Mouse (Mus musculus): ENCODE measurements around the gene Polg2. TPM values are rescaled to one million over a fixed set of nuclear protein-coding genes. Genes with fewer than 3 reads are reported as not detected.
"Not testable (repeated sequence)": the region's sequence is repeated elsewhere in the genome, so short reads cannot be mapped to it uniquely, and the experiment has no call there.

Gene Polg2
- total RNA-seq, 1 experiment from 2014 or later = 16.0 TPM

DNA sequence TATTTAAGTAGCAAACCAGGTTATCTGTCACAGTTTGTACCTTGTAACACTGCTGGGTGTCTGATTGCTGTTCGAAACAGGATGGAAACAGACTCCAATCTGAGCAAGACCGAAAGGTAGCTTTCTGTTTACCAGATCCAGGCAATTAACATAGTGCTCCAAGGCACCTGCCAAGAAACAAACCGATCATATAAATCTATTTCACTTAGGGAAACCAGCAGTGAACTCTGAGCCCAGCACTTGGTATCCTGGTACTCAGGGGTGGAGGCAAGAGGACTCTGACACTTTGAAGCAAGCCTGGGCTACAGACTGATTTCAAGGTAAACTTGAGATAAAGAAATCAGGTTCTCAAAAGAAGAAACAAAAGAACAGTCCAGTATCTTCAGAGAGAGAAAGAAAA lies 1.9 kb downstream of the Polg2 start:
- no peak for ATAC-seq (replicated peaks in 1 of 2; ENCODE audit: insufficient read depth in 1 of 2, low FRiP score in 2 of 2, low TSS enrichment in 1 of 2, low read depth in 1 of 2, poor library complexity in 2 of 2, severe bottlenecking in 2 of 2)

DNA sequence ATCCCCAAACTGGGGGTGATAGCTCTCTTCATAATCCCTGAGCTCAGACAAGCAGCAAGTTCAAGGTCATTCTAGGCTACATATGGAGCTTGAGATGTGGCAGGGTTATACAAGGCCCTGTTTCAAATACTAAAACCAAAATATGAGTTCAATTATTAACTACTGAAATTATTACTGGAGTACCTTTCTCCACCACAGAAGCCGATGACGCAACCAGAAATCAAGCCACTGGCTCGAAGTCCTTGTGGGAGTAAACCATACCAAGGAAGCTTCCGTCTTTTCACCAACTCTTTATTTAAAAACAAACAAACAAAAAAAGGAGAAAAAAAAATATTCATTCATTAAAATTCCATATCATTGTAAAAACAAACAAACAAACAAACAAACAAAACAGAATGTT lies 2.4 kb downstream of the Polg2 start:
- no peak for ATAC-seq (replicated peaks in 1 of 2; ENCODE audit: insufficient read depth in 1 of 2, low FRiP score in 2 of 2, low TSS enrichment in 1 of 2, low read depth in 1 of 2, poor library complexity in 2 of 2, severe bottlenecking in 2 of 2)

DNA sequence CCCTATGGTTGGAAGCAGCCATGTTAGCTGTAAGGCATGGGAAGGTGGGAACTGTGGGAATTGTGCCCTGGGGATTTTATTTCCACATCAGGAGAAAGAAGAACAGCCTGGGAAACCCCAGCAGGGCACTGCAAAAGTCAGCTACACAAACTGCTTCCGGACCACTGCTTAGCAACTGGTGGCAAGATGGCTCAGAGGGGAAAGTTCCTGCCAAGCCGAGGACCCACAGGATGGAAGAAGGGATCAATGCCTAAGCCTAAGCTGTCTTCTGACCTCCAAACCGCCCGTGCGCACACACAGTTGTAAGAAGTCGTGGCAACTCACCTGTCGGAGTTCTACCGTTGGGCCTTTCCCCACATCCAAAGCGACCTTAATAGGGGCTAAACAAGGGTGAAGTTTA lies 6.3 kb downstream of the Polg2 start:
- no peak for ATAC-seq (replicated peaks in 1 of 2; ENCODE audit: insufficient read depth in 1 of 2, low FRiP score in 2 of 2, low TSS enrichment in 1 of 2, low read depth in 1 of 2, poor library complexity in 2 of 2, severe bottlenecking in 2 of 2)

GRCm38 (mm10) chr11:106770195-106770974 lies 9.0 kb downstream of the Polg2 start:
- ATAC-seq (replicated peaks in 1 of 2; ENCODE audit: insufficient read depth in 1 of 2, low FRiP score in 2 of 2, low TSS enrichment in 1 of 2, low read depth in 1 of 2, poor library complexity in 2 of 2, severe bottlenecking in 2 of 2) = peak; percentile 37 to 46; a peak in 1 of 4 replicates

GRCm38 (mm10) chr11:106767516-106767915 lies 11.8 kb downstream of the Polg2 start:
- no peak for ATAC-seq (replicated peaks in 1 of 2; ENCODE audit: insufficient read depth in 1 of 2, low FRiP score in 2 of 2, low TSS enrichment in 1 of 2, low read depth in 1 of 2, poor library complexity in 2 of 2, severe bottlenecking in 2 of 2)

DNA sequence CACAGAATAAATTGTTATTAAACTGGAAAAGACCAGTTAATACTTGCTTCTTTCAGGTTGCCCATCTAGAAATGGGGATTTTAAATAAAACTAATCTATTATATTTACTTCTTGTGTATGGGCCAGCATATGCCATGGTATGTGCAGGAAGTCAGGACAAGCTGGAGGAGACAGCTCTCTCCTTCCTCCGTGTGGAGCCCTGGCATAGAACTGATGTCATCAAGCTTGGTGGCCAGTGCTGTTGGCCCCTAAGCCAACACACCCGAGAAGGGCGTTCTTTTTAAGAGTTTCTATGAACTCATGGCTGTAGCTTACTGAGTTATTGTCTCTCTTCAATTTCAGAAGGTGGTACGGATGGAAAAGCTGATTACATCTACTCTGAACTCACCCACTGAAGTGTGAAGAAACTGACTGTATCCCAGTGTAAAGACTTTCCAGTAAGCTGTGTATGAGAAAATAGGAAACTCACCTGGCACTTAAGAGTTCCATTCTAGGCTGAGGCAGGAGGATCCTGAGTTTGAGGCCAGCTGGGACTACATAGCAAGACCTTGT lies 12.7 kb downstream of the Polg2 start:
- ATAC-seq (replicated peaks in 1 of 2; ENCODE audit: insufficient read depth in 1 of 2, low FRiP score in 2 of 2, low TSS enrichment in 1 of 2, low read depth in 1 of 2, poor library complexity in 2 of 2, severe bottlenecking in 2 of 2) = no peak

DNA sequence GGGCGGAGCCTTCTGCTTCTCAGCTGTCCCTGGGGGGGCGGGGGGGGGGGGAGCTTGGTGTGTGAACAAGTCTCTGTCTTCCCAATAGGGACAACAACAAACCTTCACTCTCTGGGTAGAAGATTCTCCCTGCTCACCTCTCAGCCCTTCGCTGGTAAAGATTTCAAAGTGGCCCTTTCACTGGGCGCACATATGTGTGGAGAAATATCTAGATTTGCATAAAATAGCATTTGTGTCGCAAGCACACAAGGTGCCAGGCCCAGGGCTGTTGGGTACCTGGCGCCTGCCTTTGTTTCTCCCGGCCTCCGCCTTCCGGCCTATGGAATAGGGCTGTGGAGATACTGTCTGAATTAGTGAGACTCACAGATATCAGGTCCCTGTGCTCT lies 16.5 kb downstream of the Polg2 start:
- ATAC-seq (replicated peaks in 1 of 2; ENCODE audit: insufficient read depth in 1 of 2, low FRiP score in 2 of 2, low TSS enrichment in 1 of 2, low read depth in 1 of 2, poor library complexity in 2 of 2, severe bottlenecking in 2 of 2) = no peak

- ATAC-seq (replicated peaks in 1 of 2; ENCODE audit: insufficient read depth in 1 of 2, low FRiP score in 2 of 2, low TSS enrichment in 1 of 2, low read depth in 1 of 2, poor library complexity in 2 of 2, severe bottlenecking in 2 of 2) = peak; percentile 71 to 81
These were observed 17.1 kb downstream of the Polg2 start for GRCm38 (mm10) chr11:106762139-106762799.

GRCm38 (mm10) chr11:106760511-106760910 lies 18.8 kb downstream of the Polg2 start:
- no peak for ATAC-seq (replicated peaks in 1 of 2; ENCODE audit: insufficient read depth in 1 of 2, low FRiP score in 2 of 2, low TSS enrichment in 1 of 2, low read depth in 1 of 2, poor library complexity in 2 of 2, severe bottlenecking in 2 of 2)

GRCm38 (mm10) chr11:106759028-106759427 lies 20.3 kb downstream of the Polg2 start:
- peak; percentile 51 to 66; a peak in 2 of 4 replicates for ATAC-seq (replicated peaks in 1 of 2; ENCODE audit: insufficient read depth in 1 of 2, low FRiP score in 2 of 2, low TSS enrichment in 1 of 2, low read depth in 1 of 2, poor library complexity in 2 of 2, severe bottlenecking in 2 of 2)

DNA sequence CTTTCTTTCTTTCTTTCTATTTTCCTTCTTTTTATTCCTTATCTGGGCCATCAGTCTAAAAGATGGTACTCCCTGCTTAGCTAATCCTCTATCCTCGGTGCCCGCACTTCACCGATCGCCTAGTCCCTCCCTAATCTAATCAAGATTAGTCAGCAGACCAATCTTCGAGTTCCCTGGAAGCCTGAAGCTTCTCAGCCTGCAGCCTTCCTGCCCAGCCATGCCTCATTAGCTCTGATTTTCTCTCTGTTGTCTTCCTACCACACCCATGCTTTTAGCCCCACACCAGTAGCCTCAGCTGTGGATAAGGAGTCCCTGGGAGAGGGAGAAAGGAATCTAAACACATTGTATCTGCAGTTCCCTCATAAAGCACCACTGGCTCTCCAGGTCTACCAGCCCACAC lies 23.8 kb downstream of the Polg2 start:
- ATAC-seq (replicated peaks in 1 of 2; ENCODE audit: insufficient read depth in 1 of 2, low FRiP score in 2 of 2, low TSS enrichment in 1 of 2, low read depth in 1 of 2, poor library complexity in 2 of 2, severe bottlenecking in 2 of 2) = no peak

GRCm38 (mm10) chr11:106753314-106753713 lies 26.0 kb downstream of the Polg2 start:
- no peak for ATAC-seq (replicated peaks in 1 of 2; ENCODE audit: insufficient read depth in 1 of 2, low FRiP score in 2 of 2, low TSS enrichment in 1 of 2, low read depth in 1 of 2, poor library complexity in 2 of 2, severe bottlenecking in 2 of 2)

DNA sequence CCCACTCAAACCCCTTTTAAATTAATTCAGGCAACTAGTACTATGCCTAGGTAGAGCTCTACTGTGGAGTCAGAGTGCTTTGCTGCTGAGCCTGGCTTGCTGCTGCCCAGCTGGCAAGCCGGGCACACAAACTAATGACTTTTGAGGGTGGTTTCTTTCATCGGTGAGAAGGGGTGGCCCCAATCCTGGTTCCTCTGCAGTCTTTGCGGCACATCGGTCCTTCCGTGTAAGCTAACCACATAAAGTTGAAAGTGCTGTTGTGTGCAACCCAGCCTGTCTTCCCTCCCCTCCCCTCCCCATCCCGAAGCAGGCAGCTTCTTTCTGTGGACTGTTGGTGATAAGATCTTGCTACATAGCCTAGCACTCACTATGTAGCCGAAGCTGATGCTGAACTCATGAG lies 27.2 kb downstream of the Polg2 start:
- ATAC-seq (replicated peaks in 1 of 2; ENCODE audit: insufficient read depth in 1 of 2, low FRiP score in 2 of 2, low TSS enrichment in 1 of 2, low read depth in 1 of 2, poor library complexity in 2 of 2, severe bottlenecking in 2 of 2) = peak; percentile 65 to 85

DNA sequence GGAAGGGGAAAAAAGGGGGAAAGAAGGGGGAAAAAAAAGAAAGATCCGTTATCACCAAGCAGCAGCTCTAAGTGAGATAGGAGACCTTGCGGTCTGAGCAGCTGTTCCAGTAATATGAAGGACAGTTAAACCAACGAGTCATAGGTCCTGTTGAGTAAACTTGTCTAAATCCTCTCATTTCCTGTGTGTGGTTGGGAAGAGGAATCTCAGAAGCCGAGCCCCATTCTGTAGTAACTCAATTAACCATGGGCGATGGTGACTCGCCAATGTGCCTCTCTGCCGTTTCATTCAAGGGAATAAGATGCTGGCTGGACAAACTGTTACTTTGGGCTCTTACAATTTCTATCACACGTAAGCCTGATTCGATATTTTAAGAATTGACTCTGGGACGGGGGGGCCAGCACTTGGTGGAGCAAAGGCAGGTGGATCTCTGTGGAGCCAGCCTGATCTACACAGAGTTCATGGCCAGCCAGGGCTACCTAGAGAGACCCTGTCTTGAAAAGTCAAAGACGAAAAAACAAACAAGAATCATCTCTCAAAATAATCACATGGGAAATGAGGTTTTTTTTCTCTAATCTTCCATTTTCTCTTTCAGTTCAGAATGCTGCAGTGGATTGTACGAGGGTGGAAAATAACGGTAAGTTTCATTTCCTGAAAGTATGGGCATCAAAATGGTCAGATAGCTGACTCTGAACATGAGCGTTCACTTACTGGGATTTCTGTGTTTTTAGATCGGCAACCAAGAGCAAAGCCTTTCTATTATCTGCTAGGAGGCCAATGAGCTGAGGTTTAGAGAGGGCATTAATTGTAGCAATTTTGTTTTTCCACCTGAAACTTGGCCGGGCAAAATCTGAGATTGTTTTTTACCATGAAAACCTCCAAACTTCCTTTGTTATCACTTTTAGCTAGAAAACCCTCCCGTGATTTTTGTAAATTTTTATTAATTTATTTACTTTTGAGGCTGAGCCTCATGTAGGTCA lies 28.0 kb downstream of the Polg2 start, which contains the start of gene Milr1:
Milr1 (plus strand) TSS at position 188 of the 980 bp plus-strand sequence.
- peak; percentile 42 to 52 for ATAC-seq (replicated peaks in 1 of 2; ENCODE audit: insufficient read depth in 1 of 2, low FRiP score in 2 of 2, low TSS enrichment in 1 of 2, low read depth in 1 of 2, poor library complexity in 2 of 2, severe bottlenecking in 2 of 2)

DNA sequence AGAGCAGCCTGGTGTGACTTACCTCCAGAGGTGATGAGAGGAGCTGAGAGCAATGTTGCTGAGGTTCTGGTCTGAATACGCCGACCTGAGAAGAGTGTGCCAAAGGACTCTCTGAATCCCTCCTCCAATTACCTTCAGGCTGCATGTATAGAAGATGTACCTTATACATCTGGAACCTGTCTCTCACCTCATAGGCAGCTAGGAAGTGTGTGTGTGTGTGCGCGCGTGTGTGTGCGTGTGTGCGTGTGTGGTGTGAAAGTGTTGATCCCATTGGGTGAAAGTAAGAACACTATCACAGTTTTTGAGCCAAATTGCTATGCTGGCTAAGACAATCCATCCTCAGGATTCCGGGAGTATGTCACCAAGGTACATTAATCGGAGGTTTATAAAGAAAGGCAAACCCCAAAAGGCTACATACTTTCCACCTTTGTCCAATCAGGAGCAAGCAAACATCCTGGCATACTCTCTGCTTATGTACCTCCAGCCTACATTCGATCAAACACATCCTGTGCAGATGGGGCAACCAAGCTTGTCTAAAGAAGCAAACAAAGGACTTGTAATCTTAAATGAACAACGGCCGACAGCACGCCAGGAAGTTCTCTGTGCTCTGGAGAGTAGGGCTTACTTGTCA lies 29.1 kb downstream of the Polg2 start, which contains the start of gene Pecam1:
Pecam1 (minus strand) TSS at position 508 of the 631 bp plus-strand sequence.
- ATAC-seq (replicated peaks in 1 of 2; ENCODE audit: insufficient read depth in 1 of 2, low FRiP score in 2 of 2, low TSS enrichment in 1 of 2, low read depth in 1 of 2, poor library complexity in 2 of 2, severe bottlenecking in 2 of 2) = peak; percentile 31 to 46; a peak in 2 of 4 replicates

DNA sequence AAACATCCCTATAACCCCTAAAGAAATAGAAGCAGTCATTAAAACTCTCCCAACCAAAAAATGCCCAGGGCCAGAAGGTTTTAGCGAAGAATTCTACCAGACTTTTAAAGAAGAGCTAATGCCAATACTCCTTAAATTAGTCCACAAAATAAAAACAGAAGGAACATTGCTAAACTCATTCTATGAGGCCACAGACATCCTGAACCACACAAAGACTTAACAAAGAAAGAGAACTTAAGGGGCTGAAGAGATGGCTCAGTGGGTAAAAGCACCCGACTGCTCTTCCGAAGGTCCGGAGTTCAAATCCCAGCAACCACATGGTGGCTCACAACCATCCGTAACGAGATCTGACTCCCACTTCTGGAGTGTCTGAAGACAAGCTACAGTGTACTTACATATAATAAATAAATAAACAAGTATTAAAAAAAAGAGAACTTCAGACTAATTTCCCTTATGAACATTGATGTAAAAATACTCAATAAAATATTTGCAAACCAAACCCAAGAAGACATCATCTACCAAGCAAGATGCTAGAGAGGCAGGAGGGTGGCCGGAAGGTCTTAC lies 29.7 kb downstream of the Polg2 start:
- not testable (repeated sequence) for ATAC-seq (replicated peaks in 1 of 2; ENCODE audit: insufficient read depth in 1 of 2, low FRiP score in 2 of 2, low TSS enrichment in 1 of 2, low read depth in 1 of 2, poor library complexity in 2 of 2, severe bottlenecking in 2 of 2)
